Mouse (Mus musculus) CH12.LX (cell line): ENCODE data around the gene Cplx2.

Experiments used
- BHLHE40 ChIP-seq: IDR thresholded peaks from 2 replicates; pipeline ENCODE4 v1.6.1; 2011; ENCODE audit warnings: mild to moderate bottlenecking, low read depth, low read length, improper control_type of control experiment
- CTCF ChIP-seq, 2 experiments: IDR thresholded peaks in 1 of 2; conservative IDR thresholded peaks in 1 of 2; 2 replicates each; pipeline ENCODE4 v1.5.1; 2011 to 2012; ENCODE audit warnings: low read depth in 2 of 2, low read length in 2 of 2, improper control_type of control experiment in 1 of 2, inconsistent platforms in 1 of 2, mild to moderate bottlenecking in 1 of 2, moderate library complexity in 1 of 2
- EP300 ChIP-seq: IDR thresholded peaks from 2 replicates; pipeline ENCODE4 v1.6.1; 2011; ENCODE audit warnings: low read length, improper control_type of control experiment
- GABPA ChIP-seq: IDR thresholded peaks from 2 replicates; pipeline ENCODE4 v1.6.1; 2012; ENCODE audit warnings: low read depth, low read length, improper control_type of control experiment, inconsistent platforms; ENCODE audit not compliant: insufficient replicate concordance
- HCFC1 ChIP-seq: IDR thresholded peaks from 2 replicates; pipeline ENCODE4 v1.6.1; 2012; ENCODE audit warnings: low read depth, mild to moderate bottlenecking, inconsistent platforms, low read length, improper control_type of control experiment
- MAFK ChIP-seq: IDR thresholded peaks from 2 replicates; pipeline ENCODE4 v1.6.1; 2011; ENCODE audit warnings: low read length, improper control_type of control experiment; ENCODE audit not compliant: insufficient replicate concordance
- MAX ChIP-seq: IDR thresholded peaks from 2 replicates; pipeline ENCODE4 v1.6.1; 2011; ENCODE audit warnings: low read length, improper control_type of control experiment
- MAZ ChIP-seq: IDR thresholded peaks from 2 replicates; pipeline ENCODE4 v1.6.1; 2012; ENCODE audit warnings: low read depth, mild to moderate bottlenecking, inconsistent platforms, low read length, improper control_type of control experiment, moderate library complexity
- MXI1 ChIP-seq: IDR thresholded peaks from 2 replicates; pipeline ENCODE4 v1.6.1; 2011; ENCODE audit warnings: mild to moderate bottlenecking, low read depth, low read length, improper control_type of control experiment
- MYC ChIP-seq: IDR thresholded peaks from 2 replicates; pipeline ENCODE4 v1.6.1; 2011; ENCODE audit warnings: low read depth, mild to moderate bottlenecking, improper control_type of control experiment, low read length
- PAX5 ChIP-seq: IDR thresholded peaks from 2 replicates; pipeline ENCODE4 v1.6.1; 2012; ENCODE audit warnings: low read length, inconsistent platforms, mixed read lengths
- POLR2A ChIP-seq: IDR thresholded peaks from 2 replicates; pipeline ENCODE4 v1.6.1; 2011; ENCODE audit warnings: low read depth, mild to moderate bottlenecking, improper control_type of control experiment, low read length

GRCm38 (mm10) chr13:54390565-54391013 is 19.4 kb downstream of the Cplx2 start:
- TF ChIP-seq POLR2A (no peak), MXI1 (no peak), CTCF (conservative IDR thresholded peaks at IDR 0.05 in 1 of 2, IDR thresholded peaks at IDR 0.05 in 1 of 2; ENCODE audit: low read depth in 2 of 2, low read length in 2 of 2) (no peak), HCFC1 (no peak), PAX5 (no peak), MYC (no peak), EP300 (no peak), BHLHE40 (no peak), MAX (no peak), MAFK (no peak), GABPA (no peak), MAZ (no peak)
